Mouse (Mus musculus) megakaryocyte, embryonic 14.5 days (primary cell): ENCODE results near the gene Glrp1.

Experiments used
- FLI1 ChIP-seq: IDR thresholded peaks from 2 replicates; pipeline ENCODE4 v1.6.1; 2012; ENCODE audit warnings: low read length, inconsistent platforms, mixed read lengths
- GATA1 ChIP-seq: IDR thresholded peaks from 3 replicates; pipeline ENCODE4 v1.6.1; 2012; ENCODE audit warnings: mixed read lengths, low read length, inconsistent platforms, borderline replicate concordance

- TF ChIP-seq GATA1 (no peak), FLI1 (no peak)
These were observed 37.6 kb downstream of the Glrp1 start for GRCm38 (mm10) chr1:88472258-88472657.
